Mouse (Mus musculus) lung, postnatal 0 days (tissue): ENCODE results near the gene Pick1.

Experiments
- CTCF ChIP-seq: IDR thresholded peaks from 2 replicates; pipeline ENCODE4 v1.5.1; 2016; ENCODE audit warnings: antibody characterized with exemption, mild to moderate bottlenecking
- EP300 ChIP-seq: IDR thresholded peaks from 2 replicates; pipeline ENCODE4 v1.6.1; 2016; ENCODE audit warnings: antibody characterized with exemption, mild to moderate bottlenecking, control low read depth

DNA sequence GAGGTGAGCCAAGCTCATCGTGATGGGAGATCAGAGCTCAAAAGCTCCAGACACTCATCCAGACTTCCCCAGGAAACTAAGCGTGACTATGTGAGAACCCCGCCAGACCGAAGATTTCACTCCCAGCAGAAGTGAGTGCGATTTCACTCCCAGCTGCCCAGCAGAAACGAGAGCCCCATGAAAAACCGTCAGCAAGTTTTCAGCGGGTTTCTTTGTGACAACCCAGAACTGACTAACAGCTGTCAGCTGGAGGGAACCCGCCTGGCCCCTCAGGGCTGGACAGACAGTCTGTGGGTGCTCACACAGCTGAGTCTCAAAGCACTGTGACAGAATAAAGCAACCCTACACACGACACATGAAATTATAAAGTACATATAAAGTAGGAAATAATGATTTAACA is 48.8 kb downstream of the Pick1 start:
- no peak for TF ChIP-seq CTCF
- TF ChIP-seq EP300, result no peak
